Mouse (Mus musculus): ENCODE data around the gene Pdik1l.

DNA sequence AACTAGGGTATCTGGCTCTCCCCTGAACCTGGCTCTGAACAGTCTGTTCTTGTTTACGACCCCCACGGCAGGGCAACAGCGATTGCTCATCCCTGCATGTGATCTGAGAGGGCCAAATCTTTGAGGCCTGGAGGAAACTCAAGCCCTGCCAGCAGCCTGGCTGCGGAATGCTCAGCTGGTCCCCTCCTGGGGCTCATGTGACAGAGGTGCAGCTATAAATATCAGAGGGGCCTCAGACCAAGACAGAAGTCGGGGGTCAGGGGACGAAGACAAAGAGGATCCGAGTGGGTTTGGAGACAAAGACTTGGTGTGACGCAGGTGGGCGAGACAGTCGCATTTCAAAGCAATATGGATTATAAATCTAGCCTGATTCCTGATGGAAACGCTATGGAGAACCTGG, 27.2 kb upstream of the Pdik1l start, which contains the start of gene Trim63:
- TF ChIP-seq CTCF (IDR thresholded peaks at IDR 0.05; ENCODE audit: low read depth, low read length) (no peak), GATA1 (IDR thresholded peaks at IDR 0.05; ENCODE audit: borderline replicate concordance, low read length) (no peak), TAL1 (conservative IDR thresholded peaks at IDR 0.05; ENCODE audit: low read depth, low read length) (no peak)
